Mouse (Mus musculus) cerebellum, postnatal 25 days (tissue): ENCODE measurements at regions not wholly inside any gene's neighbourhood (a gene's known extent, or its start where the extent isn't known, plus 50 kb on each side); places are given as distances from the start of the nearest gene placed in this dataset.
A peak's percentile ranks its signal among the peaks of the same experiment; 100 is the strongest.
"Not testable (repeated sequence)": the region's sequence is repeated elsewhere in the genome, so short reads cannot be mapped to it uniquely, and the experiment has no call there.

Experiments used
- DNase-seq, 2 experiments: peaks; one replicate each; pipeline ENCODE4 v3.0.0; 2021; ENCODE audit warnings: mixed read lengths in 2 of 2

DNA sequence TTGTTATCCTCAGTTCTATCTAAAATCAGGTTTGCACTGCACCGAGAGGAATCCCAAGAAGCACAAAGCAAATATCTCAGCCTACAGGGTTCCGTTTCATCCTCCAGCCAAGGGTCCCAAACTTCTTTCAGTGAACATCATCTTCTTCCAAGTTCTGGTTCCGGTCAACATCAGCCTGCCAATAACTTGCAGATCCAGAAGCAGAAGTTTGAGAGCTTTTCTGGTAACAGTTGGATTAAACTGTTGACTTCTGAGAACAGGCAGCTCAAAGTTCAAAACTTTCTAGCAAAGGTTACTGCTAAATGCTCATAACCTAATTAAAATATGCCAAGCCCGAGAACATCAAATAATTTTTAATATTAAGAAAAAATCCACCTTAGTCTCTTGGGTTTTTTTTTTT lies 237.0 kb upstream of the Gm37988 start:
- no peak for DNase-seq

DNA sequence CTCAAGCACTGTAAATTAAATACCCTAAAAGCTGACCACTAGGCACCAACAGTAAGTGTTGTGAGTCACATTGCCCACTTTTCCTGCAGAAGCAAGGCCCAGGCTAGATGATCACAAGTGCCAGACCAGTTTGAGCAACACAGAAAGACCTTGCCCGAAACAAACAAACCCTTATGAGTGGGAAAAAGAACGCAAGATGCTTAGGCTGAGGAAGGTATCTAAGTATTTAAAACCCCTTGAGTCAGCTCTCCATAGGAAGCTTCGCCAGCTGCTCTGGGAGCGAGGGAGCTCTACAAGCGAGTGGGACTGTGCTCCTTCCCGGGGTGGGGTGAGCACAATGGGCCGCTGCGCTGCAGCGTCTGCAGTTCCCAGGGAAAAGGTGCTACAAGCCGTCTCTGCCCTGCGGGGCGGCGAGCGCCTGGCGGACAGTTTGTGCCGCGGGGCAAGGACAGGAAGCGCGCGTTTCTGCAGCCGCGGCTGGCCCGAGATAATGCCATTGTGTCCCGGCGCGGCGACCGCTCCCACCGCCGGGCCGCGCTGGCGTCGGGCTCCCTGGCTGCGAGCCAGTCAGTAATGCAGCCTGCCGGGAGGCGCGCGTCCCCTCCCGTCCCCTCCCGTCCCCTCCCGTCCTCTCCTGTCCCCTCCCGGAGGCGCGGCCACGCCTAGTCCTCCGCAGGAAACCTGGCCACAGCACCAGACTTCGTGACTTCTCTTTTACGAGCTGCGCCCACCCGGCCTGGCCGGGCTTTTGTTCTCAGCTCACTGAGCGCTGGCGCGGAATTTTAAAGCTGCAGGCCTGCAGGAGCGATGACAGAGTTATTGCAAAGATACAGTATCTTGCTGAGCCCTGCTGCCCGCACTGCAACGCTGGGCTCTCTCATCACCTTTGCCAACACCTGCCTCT lies 236.1 kb upstream of the Gm37988 start:
- DNase-seq, result peak; percentile 83 to 88

DNA sequence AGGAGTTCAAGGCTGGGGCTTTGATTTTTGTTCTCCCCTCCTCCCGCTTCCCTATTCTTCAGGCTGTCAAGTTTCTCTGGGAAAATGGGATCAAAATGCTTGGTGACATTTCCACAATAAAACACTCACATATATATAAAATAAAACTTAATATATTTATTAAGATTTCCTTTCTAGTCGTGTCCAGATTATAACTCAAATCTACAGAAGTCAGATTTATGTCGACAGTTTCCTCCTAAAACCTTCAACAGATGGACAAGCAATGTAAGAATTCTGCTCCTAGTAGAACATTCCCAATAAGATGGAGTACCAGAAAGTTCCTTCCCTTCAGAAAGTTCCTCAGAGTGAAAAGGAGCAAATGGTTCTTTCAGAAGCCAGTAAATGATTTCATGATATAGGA lies 235.4 kb upstream of the Gm37988 start:
- no peak for DNase-seq

DNA sequence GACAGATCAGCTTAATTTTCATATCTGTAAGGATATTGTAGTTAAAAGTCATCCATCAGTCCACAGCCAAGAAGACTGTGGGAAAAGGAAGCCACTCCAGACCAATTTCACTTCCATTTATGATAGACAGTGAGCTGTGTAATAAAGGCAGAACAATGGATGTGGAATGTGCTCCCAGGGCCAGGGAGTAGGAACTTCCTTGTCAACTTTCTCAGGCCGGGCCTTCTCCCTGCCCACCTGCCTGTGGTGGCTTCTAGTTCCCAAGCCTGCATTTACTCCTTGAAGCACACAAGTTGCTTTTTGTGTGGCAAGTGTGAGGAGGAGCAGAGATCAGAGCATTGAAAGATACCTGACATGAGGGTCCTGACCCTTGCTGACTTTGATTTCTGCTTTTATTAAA lies 233.6 kb upstream of the Gm37988 start:
- no peak for DNase-seq

DNA sequence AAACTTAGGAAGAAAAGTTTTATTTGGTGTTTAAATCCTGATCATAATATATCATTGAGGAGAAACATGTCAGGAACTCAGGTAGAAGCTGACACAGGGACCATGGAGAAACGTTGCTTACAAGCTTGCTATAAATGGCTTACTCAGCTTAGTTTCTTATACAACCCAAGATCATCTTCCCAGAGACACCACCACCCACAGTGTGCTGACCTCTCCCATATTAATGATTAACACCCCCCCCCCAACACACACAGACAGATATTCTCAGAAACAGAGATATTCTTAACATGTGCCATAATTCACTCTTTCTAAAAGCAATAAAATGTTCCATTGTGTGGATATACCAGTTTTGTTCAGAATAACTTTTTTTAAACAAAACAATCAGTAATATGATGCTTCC lies 230.7 kb upstream of the Gm37988 start:
- DNase-seq, result no peak

DNA sequence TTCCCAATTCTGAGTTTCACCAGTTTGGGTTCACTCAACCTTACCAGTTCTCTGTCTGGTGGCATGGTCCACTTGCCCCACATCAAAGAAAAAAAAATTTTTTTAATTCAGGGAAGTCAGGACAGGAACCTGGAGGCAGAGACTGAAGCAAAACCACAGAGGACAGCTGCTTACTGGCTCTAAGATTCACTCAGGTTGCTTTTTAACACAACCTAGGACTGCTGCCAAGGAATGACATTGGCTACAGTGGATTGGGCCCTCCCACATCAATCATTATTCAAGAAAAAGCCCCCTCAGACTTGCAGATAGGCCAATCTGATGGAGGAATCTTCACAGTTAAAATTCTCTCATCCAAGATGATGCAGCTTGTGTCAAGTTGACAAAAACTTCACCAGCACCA lies 225.2 kb upstream of the Gm37988 start:
- DNase-seq, result no peak

DNA sequence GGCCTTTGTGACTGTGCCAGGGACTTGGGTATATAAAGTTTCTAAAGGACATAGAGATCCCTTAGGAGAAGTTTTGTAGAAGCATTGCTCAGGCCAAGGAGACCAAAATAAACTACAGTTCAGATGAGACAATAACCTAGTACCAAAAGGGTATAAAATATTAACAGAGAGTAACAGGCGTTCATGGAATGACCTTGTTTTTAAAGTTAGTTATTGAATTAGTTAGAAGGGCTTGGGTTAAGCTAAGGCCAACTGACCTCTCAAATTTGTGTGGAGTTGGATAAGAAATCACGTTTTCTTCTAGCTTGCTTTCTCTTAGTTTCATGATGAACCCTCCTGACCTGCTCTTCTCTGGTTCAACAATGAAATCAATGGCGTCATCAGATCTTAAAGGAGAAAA lies 209.8 kb upstream of the Gm37988 start:
- no peak for DNase-seq

DNA sequence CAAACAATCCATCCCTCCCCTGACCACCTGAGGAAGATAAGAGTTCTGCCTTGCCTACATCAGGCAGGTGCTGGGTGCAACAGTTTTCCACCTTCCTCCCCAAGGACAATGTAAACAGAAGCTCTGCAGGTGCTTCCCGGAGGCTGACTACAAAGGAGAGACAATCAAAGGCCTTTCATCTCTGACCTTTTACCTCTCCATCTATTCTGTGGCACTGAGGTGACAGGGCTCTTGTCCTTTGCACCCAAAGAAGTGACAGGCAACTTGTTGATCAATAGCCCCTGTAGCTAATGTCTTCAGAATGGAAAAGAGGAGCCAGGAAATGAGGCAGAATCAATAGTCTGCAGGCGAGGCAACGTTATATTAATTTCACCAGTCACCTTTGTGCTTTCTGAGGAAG lies 209.3 kb upstream of the Gm37988 start:
- no peak for DNase-seq

DNA sequence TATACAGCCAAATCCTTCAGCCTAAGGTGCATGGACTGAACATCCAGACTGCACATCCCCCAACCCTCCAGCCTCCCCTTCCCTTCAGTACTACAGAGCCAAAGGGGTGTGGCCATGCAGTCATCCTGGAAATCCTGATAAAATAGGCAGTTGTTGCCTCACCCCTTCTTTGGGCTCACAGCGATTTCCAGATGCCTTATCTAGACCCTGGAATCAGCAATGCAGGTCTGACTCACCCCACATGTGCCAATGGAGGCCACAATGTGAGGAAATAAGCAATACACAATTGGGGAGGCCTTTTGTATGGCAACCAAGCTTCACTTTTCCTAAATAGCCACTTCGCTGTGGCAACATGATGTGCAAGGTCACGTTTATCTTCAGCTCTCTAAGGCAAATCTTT lies 205.3 kb upstream of the Gm37988 start:
- DNase-seq, result no peak

DNA sequence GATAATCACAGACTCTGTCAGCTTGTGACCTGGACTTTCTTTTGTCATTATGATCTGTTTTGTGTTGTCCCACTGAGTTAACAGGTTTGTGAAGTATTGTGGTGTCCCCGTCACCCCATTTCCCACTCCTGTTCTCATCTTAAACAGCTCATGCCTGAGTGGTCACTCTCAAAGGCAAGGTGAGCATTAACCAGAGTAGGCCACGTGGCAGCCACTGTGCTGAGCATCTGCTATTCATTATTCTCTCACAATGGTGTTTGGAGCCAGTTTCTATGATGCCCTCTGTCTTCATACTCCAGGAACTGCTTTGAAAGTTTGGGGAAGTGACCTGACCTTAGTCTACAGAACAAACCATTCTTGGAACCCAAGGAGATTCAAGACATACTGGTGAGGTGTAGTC lies 198.9 kb upstream of the Gm37988 start:
- DNase-seq, result no peak

DNA sequence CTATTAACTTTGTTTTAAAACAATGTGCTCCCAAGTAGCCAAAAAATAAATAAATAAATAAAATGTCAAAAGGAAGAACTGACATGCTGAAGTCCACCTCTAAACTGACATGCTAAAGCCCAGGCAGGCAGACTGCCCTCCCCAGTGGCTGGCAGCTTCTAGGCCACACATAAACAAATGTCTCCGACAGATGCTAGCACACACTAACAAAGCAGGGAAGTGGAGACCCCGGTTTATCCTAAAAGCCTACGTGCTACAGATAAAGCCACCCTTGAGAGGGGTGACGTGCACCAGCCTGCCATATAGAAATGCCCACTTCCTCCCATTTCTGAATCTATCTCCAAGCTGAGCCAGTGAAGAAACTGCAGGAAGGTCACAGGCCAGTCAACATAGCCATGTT lies 194.4 kb upstream of the Gm37988 start:
- DNase-seq, result no peak

DNA sequence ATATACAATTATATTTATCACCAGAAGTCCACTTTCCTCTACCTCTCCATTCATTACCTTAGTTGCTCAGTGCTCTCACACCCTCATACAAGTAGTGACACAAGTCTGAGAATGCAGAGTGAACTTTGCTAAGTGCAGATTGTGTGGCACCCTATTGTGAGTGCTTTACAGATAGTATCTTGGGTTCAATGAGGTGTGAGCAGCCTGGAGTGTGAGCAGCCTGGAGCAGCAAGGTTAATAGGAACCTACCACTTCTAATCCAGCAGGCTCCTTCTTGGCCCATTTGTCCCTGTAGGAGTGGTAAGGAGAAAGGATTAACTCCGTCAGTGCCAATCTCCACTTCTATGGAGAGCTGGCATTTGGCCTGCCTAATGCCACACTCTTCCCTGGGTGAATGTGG lies 192.4 kb upstream of the Gm37988 start:
- no peak for DNase-seq

DNA sequence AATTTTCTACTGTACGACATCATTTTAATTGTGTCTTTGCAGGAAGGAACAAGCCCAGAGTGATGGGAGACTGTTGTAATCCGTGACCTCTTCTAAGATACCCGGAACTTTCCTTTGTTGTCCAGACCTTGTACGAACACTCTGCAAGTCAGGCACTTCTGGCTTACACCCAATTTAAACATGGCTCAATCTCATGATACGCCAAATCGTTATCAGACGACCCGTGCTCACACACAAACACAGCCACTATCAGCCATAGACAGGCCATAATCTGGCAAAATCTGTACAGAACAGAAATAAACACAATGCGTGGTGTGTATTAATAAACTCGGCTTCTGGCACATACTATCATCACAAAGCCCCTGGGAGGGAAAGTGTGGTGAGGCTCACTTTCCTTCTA lies 190.2 kb upstream of the Gm37988 start:
- DNase-seq, result no peak

DNA sequence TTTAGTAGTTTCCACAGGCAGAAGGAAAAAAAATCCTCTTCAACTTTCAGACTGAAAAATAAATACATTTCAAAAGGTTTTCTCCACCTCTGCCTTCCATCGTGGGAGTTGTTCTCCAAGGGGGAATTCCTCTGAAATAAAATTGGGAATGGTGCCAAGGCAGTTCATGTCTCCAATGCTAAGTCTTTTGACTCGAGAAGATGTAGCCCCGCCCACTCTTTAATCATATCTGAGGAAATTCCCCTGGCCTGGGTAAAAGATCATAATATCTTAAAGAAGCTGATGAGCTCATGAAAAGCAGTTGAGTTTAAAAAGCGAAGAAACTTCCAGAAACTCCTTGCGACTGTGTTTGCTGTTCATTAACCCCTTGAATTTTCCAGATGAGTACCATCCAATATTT lies 185.3 kb upstream of the Gm37988 start:
- no peak for DNase-seq

DNA sequence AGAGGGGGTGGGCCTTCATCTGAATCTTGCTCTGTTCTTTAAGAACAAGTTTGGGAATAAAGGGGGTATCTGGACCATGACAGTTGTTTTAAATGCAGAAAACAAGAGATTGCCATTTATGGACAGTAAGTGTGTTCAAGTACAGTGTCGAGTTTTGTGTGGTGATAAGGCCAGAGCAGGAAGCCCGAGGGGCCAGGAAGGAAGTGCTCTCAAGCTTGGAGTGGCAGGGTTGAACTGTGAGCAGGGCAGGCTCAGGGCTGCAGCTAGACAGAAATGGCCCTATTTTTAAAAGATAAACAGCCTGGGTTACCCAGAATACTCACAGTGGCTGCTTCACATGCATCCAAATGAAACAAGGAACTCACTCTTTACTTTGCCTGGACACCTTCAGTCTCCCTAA lies 184.4 kb upstream of the Gm37988 start:
- no peak for DNase-seq

DNA sequence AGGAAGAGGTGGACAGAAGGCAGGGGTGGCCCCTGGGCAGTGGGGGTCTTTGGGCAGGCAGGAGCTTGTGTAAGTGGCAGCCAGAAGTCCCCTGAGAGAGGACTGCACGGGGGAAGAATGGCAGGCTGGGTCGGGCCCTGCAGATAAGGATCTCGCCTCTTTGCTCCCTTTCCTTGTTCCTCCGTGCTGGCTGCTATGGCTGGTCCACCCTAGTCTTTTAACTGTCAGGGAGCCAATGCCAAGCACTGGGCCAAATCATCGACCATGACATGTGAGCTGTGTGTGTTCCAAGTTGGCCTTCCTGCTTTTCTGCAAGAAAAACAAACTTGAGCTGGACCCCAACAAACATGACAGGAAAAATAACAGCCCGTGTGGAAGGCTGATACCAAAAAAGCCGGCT lies 153.8 kb upstream of the Gm37988 start:
- DNase-seq, result no peak

DNA sequence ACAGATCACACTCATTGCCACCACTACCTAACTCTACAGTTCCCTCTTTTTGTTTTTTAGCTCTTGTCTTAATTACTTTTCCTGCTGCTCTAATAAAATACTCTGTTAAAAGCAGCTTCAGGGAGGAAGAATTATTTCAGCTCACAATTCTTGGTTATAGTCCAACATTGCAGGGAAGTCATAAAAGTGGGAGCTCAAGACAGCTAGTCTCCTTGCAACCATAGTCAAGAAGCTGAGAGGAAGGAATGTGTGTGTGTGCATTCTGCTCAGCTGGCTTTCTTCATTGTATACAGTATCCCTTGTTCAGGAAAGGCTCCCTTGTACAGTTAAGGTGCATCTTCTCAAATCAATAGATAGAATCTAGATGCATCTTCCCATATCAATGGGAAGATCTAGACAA lies 152.4 kb upstream of the Gm37988 start:
- DNase-seq, result no peak

DNA sequence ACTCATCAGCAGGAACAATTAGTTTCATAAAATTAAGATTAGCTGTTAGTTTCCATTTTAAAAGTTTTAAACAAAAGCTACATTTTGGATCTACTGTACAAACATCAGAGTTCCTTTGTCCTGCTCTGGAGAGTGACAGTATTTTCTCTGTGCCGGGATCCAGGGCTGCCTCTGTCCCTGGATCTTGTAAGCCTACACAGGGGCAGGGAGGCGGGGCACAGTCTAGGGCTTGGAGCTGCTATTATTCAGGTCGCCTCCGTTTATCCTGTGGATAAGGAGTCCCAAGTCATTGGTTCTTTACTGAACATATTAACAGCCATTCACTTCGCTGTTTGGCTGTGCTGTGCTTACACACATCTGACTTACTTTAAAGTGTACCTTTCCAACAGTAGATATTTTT lies 150.8 kb upstream of the Gm37988 start:
- no peak for DNase-seq

DNA sequence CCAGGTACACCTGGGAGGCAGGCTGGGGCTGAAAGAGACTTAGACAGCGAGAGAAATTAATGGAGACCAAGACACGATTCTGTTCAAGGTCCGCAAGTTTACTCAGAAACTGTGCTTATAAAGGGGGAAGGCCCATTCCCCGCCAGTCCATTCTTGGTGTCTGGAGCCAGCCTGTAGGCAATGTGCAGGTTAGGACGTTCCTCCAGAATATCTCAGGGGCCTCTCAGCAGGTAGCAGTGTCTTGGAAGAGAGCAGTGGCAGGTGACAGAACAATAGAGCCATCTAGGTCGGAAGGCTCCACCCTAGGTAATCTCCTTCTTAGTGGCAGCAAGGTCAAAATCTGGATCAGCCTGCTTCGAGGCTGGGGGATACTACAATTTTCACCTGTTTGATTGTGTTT lies 147.6 kb upstream of the Gm37988 start:
- not testable (repeated sequence) for DNase-seq

DNA sequence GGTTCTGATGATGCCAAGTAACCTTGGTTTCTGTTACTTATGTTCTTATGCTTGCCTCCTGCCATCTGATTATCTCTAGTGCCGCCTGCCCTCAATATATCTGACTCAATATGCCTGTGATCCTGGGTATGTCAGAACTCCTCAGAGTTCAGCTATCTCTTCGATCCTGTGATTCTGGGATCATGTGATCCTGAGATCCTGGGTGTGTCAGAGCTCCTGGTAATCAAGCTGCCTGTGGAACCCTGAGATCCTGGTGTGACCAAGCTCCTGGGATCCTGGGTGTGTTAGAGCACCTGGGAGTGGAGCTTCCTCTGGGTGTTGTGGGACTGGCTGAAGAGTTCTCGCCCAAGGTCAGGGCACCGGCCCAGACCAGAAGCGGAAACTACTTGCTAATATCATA lies 147.1 kb upstream of the Gm37988 start:
- not testable (repeated sequence) for DNase-seq

DNA sequence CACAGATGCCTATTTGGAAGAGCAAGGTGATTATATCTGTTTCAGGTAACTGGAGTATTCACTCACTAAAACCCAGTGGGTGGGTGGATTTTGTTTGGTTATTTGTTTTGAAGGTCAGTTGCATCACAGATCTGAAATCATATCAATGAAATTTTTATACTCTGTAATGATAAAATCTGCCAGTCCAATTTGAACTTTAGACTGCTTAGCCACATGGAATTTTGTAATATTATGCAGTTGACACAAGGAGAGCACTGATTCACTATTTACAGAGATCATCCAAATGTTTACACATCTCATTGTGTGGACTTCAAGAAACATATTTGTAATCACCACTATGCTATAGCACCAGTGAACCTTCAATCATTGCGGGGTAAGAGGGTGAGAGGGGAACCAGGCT lies 145.9 kb upstream of the Gm37988 start:
- DNase-seq, result no peak

DNA sequence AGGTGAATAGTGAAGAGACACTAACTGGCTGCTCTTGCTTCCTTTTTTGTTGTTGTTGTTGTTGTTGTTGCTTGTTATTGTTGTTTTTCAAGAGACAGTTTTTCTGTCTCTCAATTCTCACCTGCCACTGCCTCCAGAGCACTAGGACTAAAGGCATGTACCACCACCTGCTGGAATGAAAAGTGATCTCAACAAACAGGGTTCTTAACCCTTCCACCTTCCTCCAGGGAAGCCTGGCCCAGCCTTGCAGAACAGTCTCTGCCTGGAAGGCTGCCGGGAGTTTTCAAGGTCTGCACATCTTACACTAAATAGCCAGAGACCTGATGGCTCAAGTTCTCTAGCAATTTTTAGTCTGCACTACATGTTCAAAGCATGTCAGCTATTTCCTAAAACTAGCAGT lies 138.0 kb upstream of the Gm37988 start:
- DNase-seq, result no peak

DNA sequence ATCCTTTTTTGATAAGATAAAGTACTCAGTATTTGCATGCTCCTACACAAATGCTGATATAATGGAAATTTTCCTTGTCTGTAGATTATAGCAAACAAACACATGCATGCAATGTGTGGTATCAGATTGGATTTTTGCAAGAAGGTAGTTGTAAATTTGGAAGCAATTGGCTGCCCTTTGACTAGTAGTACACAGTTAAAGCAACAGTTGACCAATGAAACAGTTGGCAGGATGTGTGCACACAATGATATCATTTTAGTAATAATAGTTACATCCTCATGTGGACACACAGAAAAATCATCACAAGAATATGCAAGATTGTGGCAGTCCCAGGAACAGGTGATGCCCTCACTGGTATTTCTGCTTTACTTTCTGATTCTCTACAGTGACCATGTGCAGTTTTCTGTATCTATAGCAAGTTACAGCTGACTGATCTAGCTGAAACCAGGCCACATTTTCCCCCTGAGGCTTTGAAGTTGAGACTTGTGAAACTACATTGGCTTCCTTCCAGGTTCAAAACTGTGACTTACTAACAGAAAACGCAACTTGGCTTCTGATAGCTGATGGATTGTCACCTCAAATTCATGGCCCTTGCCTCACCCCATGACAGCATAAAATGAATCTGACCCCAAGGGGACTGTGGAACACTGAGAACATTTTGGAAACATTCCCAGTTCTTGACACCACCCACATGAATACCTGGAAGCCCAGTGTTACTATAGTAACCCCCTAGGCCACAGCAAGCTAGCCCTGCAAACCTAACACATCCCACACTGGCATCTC lies 136.3 kb upstream of the Gm37988 start:
- DNase-seq, result no peak

DNA sequence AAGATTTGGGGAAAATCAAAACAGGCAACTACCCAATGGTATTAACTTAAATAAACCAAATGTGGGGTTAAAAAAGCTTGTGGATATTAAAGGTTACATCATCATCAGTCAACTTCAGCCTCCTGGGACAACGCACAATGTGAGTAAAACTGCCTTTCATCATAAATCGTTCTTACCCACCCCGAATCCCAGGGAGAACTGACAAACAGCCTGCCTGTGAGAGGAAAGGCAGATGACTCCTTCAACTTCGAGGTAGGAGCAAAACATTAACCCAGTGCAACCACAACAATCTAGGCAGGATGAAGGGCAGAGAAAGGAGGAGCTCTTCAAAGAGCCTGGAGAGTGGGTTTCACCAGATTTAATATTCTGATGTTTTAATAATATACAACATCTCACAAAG lies 135.3 kb upstream of the Gm37988 start:
- no peak for DNase-seq
